Mouse (Mus musculus): ENCODE data around the gene Krt81. TPM values are rescaled to one million over a fixed set of nuclear protein-coding genes. Genes with fewer than 3 reads are reported as not detected.

Gene Krt81
- polyA plus RNA-seq, 1 experiment from 2014 or later, result not detected

- Histone ChIP-seq H3K4me1 (peaks cover 28% of the 10 kb centered on the region), H3K4me3 (replicated peaks) (no peak overlapping the region), H3K9me3 (replicated peaks) (no peaks in the 10 kb centered on the region), H3K27ac (no peak overlapping the region), H3K36me3 (no peaks in the 10 kb centered on the region), H3K4me2 (no peak overlapping the region), H3K27me3 (peaks cover 20% of the 10 kb centered on the region), H3K9ac (no peak overlapping the region)
- WGBS, result 51% methylated on average over 4 of the region's 4 CpGs
- no peak for ATAC-seq (replicated peaks; ENCODE audit: low FRiP score)
Observed at GRCm38 (mm10) chr15:101482056-101482455, 18.5 kb upstream of the Krt81 start.

DNA sequence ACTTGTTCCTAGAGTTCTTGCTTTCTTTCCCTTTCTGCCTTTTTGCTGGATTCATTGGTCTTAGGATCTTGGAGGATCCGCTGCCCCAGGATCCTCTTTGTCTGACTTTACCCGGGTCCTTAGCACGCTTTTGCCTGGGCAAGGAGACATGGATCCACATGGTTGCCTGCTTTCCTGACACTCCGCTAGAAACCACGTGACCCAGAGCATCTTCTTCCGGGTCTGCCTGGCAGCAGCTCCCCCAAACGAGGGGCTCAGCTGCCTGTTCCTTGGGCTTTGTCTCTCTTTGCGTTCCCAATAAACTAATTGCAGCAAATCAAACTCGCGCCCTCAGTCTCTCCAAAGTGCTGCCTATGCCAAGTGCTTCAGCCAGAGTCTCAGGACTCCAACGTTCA, 16.1 kb upstream of the Krt81 start:
- Histone ChIP-seq H3K4me3 (replicated peaks) (peak overlapping the region; percentile 25), H3K27ac (no peak overlapping the region), H3K36me3 (no peaks in the 10 kb centered on the region), H3K27me3 (peaks cover 20% of the 10 kb centered on the region), H3K9me3 (replicated peaks) (no peaks in the 10 kb centered on the region), H3K4me2 (peak overlapping the region; percentile 68), H3K9ac (no peak overlapping the region), H3K4me1 (peaks cover 22% of the 10 kb centered on the region)
- no peak for ATAC-seq (replicated peaks; ENCODE audit: low FRiP score)
- 28% methylated on average over 11 of the region's 11 CpGs for WGBS

- peaks cover 18% of the 10 kb centered on the region for H3K4me1 ChIP-seq
- WGBS, result 7% methylated on average over 31 of the region's 31 CpGs
Observed at GRCm38 (mm10) chr15:101479007-101479665, 15.6 kb upstream of the Krt81 start.

DNA sequence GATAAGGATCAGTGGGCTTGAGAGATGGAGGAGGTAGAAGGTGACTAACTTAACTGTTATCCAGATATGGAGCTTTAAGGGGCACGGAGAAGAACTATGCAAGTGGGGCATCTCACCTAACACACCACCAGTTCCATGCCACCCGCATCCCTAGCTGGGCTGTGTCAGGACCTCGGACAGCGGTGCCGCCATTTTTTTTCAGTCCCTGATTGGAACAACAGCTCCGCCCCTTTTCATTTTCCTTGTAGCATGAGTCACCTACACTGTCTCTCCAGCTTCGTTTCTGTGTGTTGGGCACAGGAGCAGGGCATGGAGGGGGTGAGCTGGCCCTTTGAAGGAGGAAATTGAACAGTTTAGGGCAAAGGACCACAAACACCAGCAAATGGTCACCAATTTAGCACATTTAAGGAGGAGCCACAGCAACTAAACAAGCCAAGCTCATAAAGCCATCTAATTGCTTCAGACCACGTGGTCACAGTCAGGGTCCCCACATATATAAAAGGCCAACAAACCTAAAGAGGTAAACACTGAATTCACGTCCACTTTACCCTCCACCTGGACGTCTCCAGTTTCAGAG, 9.5 kb upstream of the Krt81 start, which contains the start of gene Krt86:
Krt86 (plus strand) TSS at position 527 of the 577 bp plus-strand sequence.
- H3K9me3 ChIP-seq (replicated peaks), result no peaks in the 10 kb centered on the region
- 0 out of 2 replicates have a peak, but pooled peaks have one; percentile 40 for ATAC-seq (replicated peaks; ENCODE audit: low FRiP score)
- H3K36me3 ChIP-seq, result no peaks in the 10 kb centered on the region
- H3K27ac ChIP-seq, result no peak within 1 kb of the TSS
- no peak within 1 kb of the TSS for H3K4me2 ChIP-seq
- no peaks in the 10 kb centered on the region for H3K4me1 ChIP-seq
- peaks cover 8% of the 10 kb centered on the region; the same call in 1 of the 2 replicates for H3K27me3 ChIP-seq
- 17% methylated on average over 10 of the region's 10 CpGs for WGBS
- no peak within 1 kb of the TSS for H3K4me3 ChIP-seq (replicated peaks)
- no peak within 1 kb of the TSS for H3K9ac ChIP-seq

More at GRCm38 (mm10) chr15:101479007-101479665, 15.6 kb upstream of the Krt81 start:
- Histone ChIP-seq H3K36me3 (no peaks in the 10 kb centered on the region), H3K9me3 (replicated peaks) (no peaks in the 10 kb centered on the region), H3K27ac (no peak overlapping the region), H3K4me2 (peak overlapping the region; percentile 68), H3K9ac (no peak overlapping the region), H3K4me3 (replicated peaks) (peak overlapping the region; percentile 25), H3K27me3 (peaks cover 20% of the 10 kb centered on the region)
- ATAC-seq (replicated peaks; ENCODE audit: low FRiP score), result peak; percentile 50; the same call in 1 of the 2 replicates

DNA sequence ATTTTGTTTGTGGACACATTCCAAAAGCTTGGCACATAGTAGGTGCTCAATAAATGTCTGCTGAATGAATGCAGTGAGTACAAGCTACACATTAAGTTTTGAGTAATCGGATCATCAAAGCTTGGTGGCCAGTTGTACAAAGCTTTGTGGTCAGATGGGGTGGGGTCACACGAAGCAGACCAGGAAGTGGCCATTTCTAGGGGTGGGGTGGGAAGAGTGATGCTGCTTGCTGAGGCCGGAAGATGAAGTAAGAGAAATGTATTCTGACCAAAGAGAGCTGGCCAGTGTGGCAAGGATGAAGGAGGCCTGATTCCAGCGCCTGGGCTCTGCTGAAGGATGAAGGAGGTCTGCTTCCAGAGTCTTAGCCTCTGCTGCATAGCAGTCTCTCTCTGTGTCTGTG, 5.5 kb upstream of the Krt81 start:
- no peaks in the 10 kb centered on the region for H3K4me1 ChIP-seq
- no peaks in the 10 kb centered on the region for H3K9me3 ChIP-seq (replicated peaks)
- no peak for ATAC-seq (replicated peaks; ENCODE audit: low FRiP score)
- H3K9ac ChIP-seq, result no peak overlapping the region
- no peak overlapping the region for H3K4me3 ChIP-seq (replicated peaks)
- no peak overlapping the region for H3K4me2 ChIP-seq
- no peak overlapping the region for H3K27ac ChIP-seq
- H3K27me3 ChIP-seq, result no peaks in the 10 kb centered on the region
- WGBS, result 87% methylated on average over 4 of the region's 4 CpGs
- no peaks in the 10 kb centered on the region for H3K36me3 ChIP-seq

GRCm38 (mm10) chr15:101459283-101459682, 4.3 kb downstream of the Krt81 start:
- Histone ChIP-seq H3K27ac (no peak overlapping the region), H3K4me2 (no peak overlapping the region), H3K27me3 (no peaks in the 10 kb centered on the region), H3K4me3 (replicated peaks) (no peak overlapping the region), H3K9me3 (replicated peaks) (no peaks in the 10 kb centered on the region), H3K4me1 (peaks cover 8% of the 10 kb centered on the region; the same call in 1 of the 2 replicates), H3K36me3 (no peaks in the 10 kb centered on the region), H3K9ac (no peak overlapping the region)
- 70% methylated on average over 14 of the region's 14 CpGs for WGBS
- no peak for ATAC-seq (replicated peaks; ENCODE audit: low FRiP score)

GRCm38 (mm10) chr15:101458361-101458930, 5.1 kb downstream of the Krt81 start:
- no peaks in the 10 kb centered on the region for H3K9me3 ChIP-seq (replicated peaks)
- no peak overlapping the region for H3K9ac ChIP-seq
- ATAC-seq (replicated peaks; ENCODE audit: low FRiP score), result no peak
- H3K4me3 ChIP-seq (replicated peaks), result no peak overlapping the region
- peaks cover 9% of the 10 kb centered on the region; the same call in 1 of the 2 replicates for H3K4me1 ChIP-seq
- no peak overlapping the region for H3K4me2 ChIP-seq
- no peak overlapping the region for H3K27ac ChIP-seq
- WGBS, result 62% methylated on average over 16 of the region's 16 CpGs
- no peaks in the 10 kb centered on the region for H3K36me3 ChIP-seq
- H3K27me3 ChIP-seq, result no peaks in the 10 kb centered on the region

GRCm38 (mm10) chr15:101455891-101456290, 7.7 kb downstream of the Krt81 start:
- WGBS, result 93% methylated on average over 6 of the region's 6 CpGs
- H3K36me3 ChIP-seq, result no peaks in the 10 kb centered on the region
- H3K4me2 ChIP-seq, result no peak overlapping the region
- H3K9ac ChIP-seq, result no peak overlapping the region
- no peaks in the 10 kb centered on the region for H3K27me3 ChIP-seq
- H3K27ac ChIP-seq, result no peak overlapping the region
- ATAC-seq (replicated peaks; ENCODE audit: low FRiP score), result no peak
- H3K4me1 ChIP-seq, result peaks cover 12% of the 10 kb centered on the region; the same call in 1 of the 2 replicates
- no peak overlapping the region for H3K4me3 ChIP-seq (replicated peaks)
- no peaks in the 10 kb centered on the region for H3K9me3 ChIP-seq (replicated peaks)

- Histone ChIP-seq H3K36me3 (no peaks in the 10 kb centered on the region), H3K27me3 (no peaks in the 10 kb centered on the region), H3K9ac (no peak overlapping the region), H3K4me2 (no peak overlapping the region), H3K9me3 (replicated peaks) (no peaks in the 10 kb centered on the region), H3K4me3 (replicated peaks) (no peak overlapping the region), H3K27ac (no peak overlapping the region), H3K4me1 (peaks cover 12% of the 10 kb centered on the region; the same call in 1 of the 2 replicates)
- 60% methylated on average over 2 of the region's 2 CpGs for WGBS
- ATAC-seq (replicated peaks; ENCODE audit: low FRiP score), result no peak
Observed at GRCm38 (mm10) chr15:101455292-101455691, 8.3 kb downstream of the Krt81 start.

GRCm38 (mm10) chr15:101454774-101455173, 8.8 kb downstream of the Krt81 start:
- Histone ChIP-seq H3K27ac (no peak overlapping the region), H3K9me3 (replicated peaks) (no peaks in the 10 kb centered on the region), H3K27me3 (no peaks in the 10 kb centered on the region), H3K4me3 (replicated peaks) (no peak overlapping the region), H3K9ac (no peak overlapping the region), H3K36me3 (no peaks in the 10 kb centered on the region), H3K4me2 (no peak overlapping the region), H3K4me1 (peaks cover 12% of the 10 kb centered on the region; the same call in 1 of the 2 replicates)
- no peak for ATAC-seq (replicated peaks; ENCODE audit: low FRiP score)
- 86% methylated on average over 8 of the region's 8 CpGs for WGBS

- H3K4me3 ChIP-seq (replicated peaks), result no peak overlapping the region
- peak; percentile 52; the same call in 1 of the 2 replicates for ATAC-seq (replicated peaks; ENCODE audit: low FRiP score)
- H3K4me2 ChIP-seq, result peak overlapping the region; percentile 40; the same call in 1 of the 2 replicates
- H3K27me3 ChIP-seq, result no peaks in the 10 kb centered on the region
- no peak overlapping the region for H3K27ac ChIP-seq
- no peaks in the 10 kb centered on the region for H3K9me3 ChIP-seq (replicated peaks)
- no peak overlapping the region for H3K9ac ChIP-seq
- WGBS, result 4% methylated on average over 13 of the region's 13 CpGs
- H3K36me3 ChIP-seq, result no peaks in the 10 kb centered on the region
- peaks cover 6% of the 10 kb centered on the region; the same call in 1 of the 2 replicates for H3K4me1 ChIP-seq
Observed at GRCm38 (mm10) chr15:101453093-101453736, 10.3 kb downstream of the Krt81 start.

- Histone ChIP-seq H3K4me1 (no peaks in the 10 kb centered on the region), H3K36me3 (no peaks in the 10 kb centered on the region), H3K27ac (no peak within 1 kb of the TSS), H3K4me3 (replicated peaks) (no peak within 1 kb of the TSS), H3K4me2 (no peak within 1 kb of the TSS), H3K9me3 (replicated peaks) (no peaks in the 10 kb centered on the region), H3K9ac (no peak within 1 kb of the TSS), H3K27me3 (no peaks in the 10 kb centered on the region)
- WGBS, result 66% methylated on average over 2 of the region's 2 CpGs
- no peak for ATAC-seq (replicated peaks; ENCODE audit: low FRiP score)
Observed at GRCm38 (mm10) chr15:101447444-101447843, 16.1 kb downstream of the Krt81 start, which contains the start of gene Krt88. Gene Krt88, plus strand, starts transcription at chr15:101447744.
